Mouse (Mus musculus) forebrain, embryonic 14.5 days (tissue): ENCODE results near the gene Vasp. TPM values are rescaled to one million over a fixed set of nuclear protein-coding genes. Genes with fewer than 3 reads are reported as not detected.

Experiments
- ATAC-seq: fragments of 200-750 bp; cut with Nextera tagmentation; 2 replicates; pipeline ENCODE4 v1.8.0; 2017; ENCODE audit warnings: mild to moderate bottlenecking, moderate library complexity
- DNase-seq: peaks from one replicate; pipeline ENCODE4 v3.0.0-alpha.2; 2015; ENCODE audit warnings: low spot score
- H3K27ac ChIP-seq: fragments of 300-500 bp; sonication (generic); 2 replicates; pipeline ENCODE4 v1.5.1; 2014; ENCODE audit warnings: low read depth, mild to moderate bottlenecking, control low read depth, low read length, moderate library complexity
- H3K27me3 ChIP-seq: fragments of 300-500 bp; sonication (generic); replicated peaks from 2 replicates; pipeline ENCODE4 v1.6.1; 2014; ENCODE audit warnings: low read length, control low read depth, mixed read lengths; ENCODE audit not compliant: control insufficient read depth, insufficient read depth
- H3K36me3 ChIP-seq: fragments of 300-500 bp; sonication (generic); 2 replicates; pipeline ENCODE4 v1.6.1; 2014; ENCODE audit warnings: low read length, control low read depth; ENCODE audit not compliant: control insufficient read depth, insufficient read depth
- H3K4me1 ChIP-seq: fragments of 300-500 bp; sonication (generic); 2 replicates; pipeline ENCODE4 v1.6.1; 2014; ENCODE audit warnings: antibody characterized with exemption, low read length, control low read depth; ENCODE audit not compliant: control insufficient read depth, insufficient read depth
- H3K4me2 ChIP-seq: fragments of 300-500 bp; sonication (generic); 2 replicates; pipeline ENCODE4 v1.6.1; 2014; ENCODE audit warnings: mild to moderate bottlenecking, control low read depth, low read length
- H3K4me3 ChIP-seq: fragments of 300-500 bp; sonication (generic); 2 replicates; pipeline ENCODE4 v1.5.1; 2014; ENCODE audit warnings: low read depth, low read length, control low read depth
- H3K9ac ChIP-seq: fragments of 300-500 bp; sonication (generic); 2 replicates; pipeline ENCODE4 v1.6.1; 2014; ENCODE audit warnings: mild to moderate bottlenecking, low read length, control low read depth, moderate library complexity
- H3K9me3 ChIP-seq: fragments of 300-500 bp; sonication (generic); replicated peaks from 2 replicates; pipeline ENCODE4 v1.6.1; 2016; ENCODE audit warnings: low read length, control low read depth, mixed read lengths; ENCODE audit not compliant: control insufficient read depth
- WGBS: fragments of 180-500 bp; shearing (Covaris S2); extraction: QIAGEN DNeasy Blood & Tissue Kit; methylation state at CpG from one replicate; pipeline ENCODE4 v1.1.7; 2014; 5-methylcytosine and 5-hydroxymethylcytosine counted together
- polyA plus RNA-seq: library from polyadenylated mRNA; unstranded; fragments of >200 nt; fragmentation: Nextera tagmentation; extraction: Ambion mirVana; gene quantifications from 2 replicates; pipeline ENCODE4 v1.2.1, GENCODE M21; 2014

Gene Vasp
- polyA plus RNA-seq, 1 experiment from 2014 or later = 27.1 TPM

GRCm38 (mm10) chr7:19236411-19236810, 35.2 kb downstream of the Vasp start:
- 74% methylated on average over 2 of the region's 2 CpGs for WGBS
- DNase-seq (no peak), ATAC-seq (no peak)
- Histone ChIP-seq H3K4me2 (no peak overlapping the region), H3K4me3 (no peak overlapping the region), H3K36me3 (0 out of 2 replicates have a peak, but pooled peaks cover 4% of the 10 kb centered on the region), H3K27me3 (no peaks in the 10 kb centered on the region), H3K9ac (no peak overlapping the region), H3K27ac (no peak overlapping the region), H3K4me1 (no peaks in the 10 kb centered on the region), H3K9me3 (no peaks in the 10 kb centered on the region)

- H3K36me3 ChIP-seq = 0 out of 2 replicates have a peak, but pooled peaks cover 4% of the 10 kb centered on the region
- H3K4me3 ChIP-seq = no peak overlapping the region
- 92% methylated on average over 2 of the region's 2 CpGs for WGBS
- DNase-seq = no peak
- no peak overlapping the region for H3K27ac ChIP-seq
- no peak overlapping the region for H3K4me2 ChIP-seq
- H3K9me3 ChIP-seq = no peaks in the 10 kb centered on the region
- H3K27me3 ChIP-seq = no peaks in the 10 kb centered on the region
- no peaks in the 10 kb centered on the region for H3K4me1 ChIP-seq
- ATAC-seq = no peak
- no peak overlapping the region for H3K9ac ChIP-seq
These were observed 36.4 kb downstream of the Vasp start for GRCm38 (mm10) chr7:19235092-19235671.

GRCm38 (mm10) chr7:19234652-19235051, 37.0 kb downstream of the Vasp start:
- H3K4me1 ChIP-seq = peaks cover 2% of the 10 kb centered on the region
- H3K4me2 ChIP-seq = no peak overlapping the region
- no peak overlapping the region for H3K9ac ChIP-seq
- H3K9me3 ChIP-seq = no peaks in the 10 kb centered on the region
- DNase-seq = no peak
- 0 out of 2 replicates have a peak, but pooled peaks cover 4% of the 10 kb centered on the region for H3K36me3 ChIP-seq
- no peak overlapping the region for H3K27ac ChIP-seq
- 81% methylated on average over 5 of the region's 5 CpGs for WGBS
- no peak overlapping the region for H3K4me3 ChIP-seq
- ATAC-seq = no peak
- no peaks in the 10 kb centered on the region for H3K27me3 ChIP-seq

- Histone ChIP-seq H3K27me3 (no peaks in the 10 kb centered on the region), H3K36me3 (0 out of 2 replicates have a peak, but pooled peaks cover 4% of the 10 kb centered on the region), H3K4me1 (peaks cover 10% of the 10 kb centered on the region), H3K4me2 (no peak overlapping the region), H3K27ac (no peak overlapping the region), H3K9me3 (no peaks in the 10 kb centered on the region), H3K9ac (no peak overlapping the region), H3K4me3 (no peak overlapping the region)
- no peak for DNase-seq
- WGBS = 93% methylated on average over 3 of the region's 3 CpGs
- no peak for ATAC-seq
These were observed 39.8 kb downstream of the Vasp start for GRCm38 (mm10) chr7:19231849-19232248.

- Histone ChIP-seq H3K36me3 (0 out of 2 replicates have a peak, but pooled peaks cover 4% of the 10 kb centered on the region), H3K4me1 (peaks cover 13% of the 10 kb centered on the region), H3K9ac (no peak overlapping the region), H3K9me3 (no peaks in the 10 kb centered on the region), H3K27me3 (no peaks in the 10 kb centered on the region), H3K4me2 (no peak overlapping the region), H3K27ac (no peak overlapping the region), H3K4me3 (no peak overlapping the region)
- no peak for ATAC-seq
- WGBS = 92% methylated on average over 5 of the region's 5 CpGs
- DNase-seq = no peak
These were observed 40.7 kb downstream of the Vasp start for GRCm38 (mm10) chr7:19230899-19231298.

GRCm38 (mm10) chr7:19230041-19230580, 41.5 kb downstream of the Vasp start:
- DNase-seq = no peak
- no peak overlapping the region for H3K4me2 ChIP-seq
- no peak for ATAC-seq
- H3K4me3 ChIP-seq = no peak overlapping the region
- H3K36me3 ChIP-seq = 0 out of 2 replicates have a peak, but pooled peaks cover 4% of the 10 kb centered on the region
- H3K9ac ChIP-seq = no peak overlapping the region
- no peaks in the 10 kb centered on the region for H3K9me3 ChIP-seq
- H3K27ac ChIP-seq = no peak overlapping the region
- H3K27me3 ChIP-seq = no peaks in the 10 kb centered on the region
- peaks cover 13% of the 10 kb centered on the region for H3K4me1 ChIP-seq
- WGBS = 98% methylated on average over 2 of the region's 2 CpGs

GRCm38 (mm10) chr7:19229404-19229803, 42.2 kb downstream of the Vasp start:
- H3K36me3 ChIP-seq = 0 out of 2 replicates have a peak, but pooled peaks cover 4% of the 10 kb centered on the region
- H3K4me3 ChIP-seq = peak overlapping the region; percentile 39
- no peak for DNase-seq
- peak overlapping the region; percentile 94 for H3K4me2 ChIP-seq
- no peaks in the 10 kb centered on the region for H3K9me3 ChIP-seq
- H3K9ac ChIP-seq = peak overlapping the region; percentile 75
- 53% methylated on average over 5 of the region's 5 CpGs for WGBS
- ATAC-seq = no peak
- peaks cover 13% of the 10 kb centered on the region for H3K4me1 ChIP-seq
- 0 out of 2 replicates have a peak overlapping the region, but pooled peaks have one; percentile 70 for H3K27ac ChIP-seq
- H3K27me3 ChIP-seq = no peaks in the 10 kb centered on the region

GRCm38 (mm10) chr7:19228793-19229148, 42.8 kb downstream of the Vasp start:
- H3K4me1 ChIP-seq = peaks cover 13% of the 10 kb centered on the region
- under 1% methylated on average over 14 of the region's 14 CpGs for WGBS
- peak overlapping the region; percentile 75 for H3K9ac ChIP-seq
- no peaks in the 10 kb centered on the region for H3K27me3 ChIP-seq
- 0 out of 2 replicates have a peak, but pooled peaks cover 4% of the 10 kb centered on the region for H3K36me3 ChIP-seq
- no peak for ATAC-seq
- H3K4me3 ChIP-seq = peak overlapping the region; percentile 39
- H3K27ac ChIP-seq = peak overlapping the region; percentile 70; the same call in 1 of the 2 replicates
- peak overlapping the region; percentile 94 for H3K4me2 ChIP-seq
- DNase-seq = no peak
- no peaks in the 10 kb centered on the region for H3K9me3 ChIP-seq
